Mouse (Mus musculus): Measurements from ENCODE around the gene Arid4b. TPM values are rescaled to one million over a fixed set of nuclear protein-coding genes. Genes with fewer than 3 reads are reported as not detected.

Arid4b gene
- polyA plus RNA-seq, 1 experiment = 3.7 TPM

GRCm38 (mm10) chr13:14040186-14040585 is 22.8 kb upstream of the Arid4b start:
- Histone ChIP-seq H3K79me2 (ENCODE audit: control insufficient read depth, insufficient read depth) (peaks cover 38% of the 10 kb centered on the region), H3ac (ENCODE audit: control insufficient read depth, insufficient read length) (no peak overlapping the region), H3K4me3 (peak overlapping the region; percentile 70), H3K36me3 (ENCODE audit: control insufficient read depth, insufficient read depth) (no peaks in the 10 kb centered on the region), H3K4me2 (ENCODE audit: low read depth) (peak overlapping the region; percentile 88), H3K27me3 (ENCODE audit: control insufficient read depth, insufficient read depth, insufficient read length) (no peaks in the 10 kb centered on the region)
- TF ChIP-seq MYOD1 (IDR thresholded peaks at IDR 0.05; ENCODE audit: control insufficient read depth in 1 of 3, insufficient read length in 2 of 3, low read depth in 2 of 3) = no peak
- TF ChIP-seq CEBPB (IDR thresholded peaks at IDR 0.05; ENCODE audit: insufficient read depth, poor library complexity, severe bottlenecking) = peak; percentile 91

- Histone ChIP-seq H3K27me3 (ENCODE audit: control insufficient read depth, insufficient read depth, insufficient read length) (no peaks in the 10 kb centered on the region), H3ac (ENCODE audit: control insufficient read depth, insufficient read length) (no peak overlapping the region), H3K79me2 (ENCODE audit: control insufficient read depth, insufficient read depth) (peaks cover 2% of the 10 kb centered on the region), H3K4me2 (ENCODE audit: low read depth) (no peak overlapping the region), H3K4me3 (no peak overlapping the region), H3K36me3 (ENCODE audit: control insufficient read depth, insufficient read depth) (no peaks in the 10 kb centered on the region)
- no peak for TF ChIP-seq SRF (IDR thresholded peaks at IDR 0.05; ENCODE audit: control insufficient read depth, insufficient read length, low read depth)
- TF ChIP-seq POLR2A (IDR thresholded peaks at IDR 0.05; ENCODE audit: insufficient read length, low read depth) = no peak
- TF ChIP-seq MYOG (IDR thresholded peaks at IDR 0.05; ENCODE audit: control insufficient read depth in 1 of 3, insufficient read depth in 1 of 3, insufficient read length in 2 of 3, low read depth in 2 of 3) = peak in 2 of 3 experiments; percentile 17 to 63
- no peak for TF ChIP-seq E2F4 (IDR thresholded peaks at IDR 0.05; ENCODE audit: insufficient read depth)
- TF ChIP-seq TCF12 (IDR thresholded peaks at IDR 0.05; ENCODE audit: insufficient read depth, poor library complexity, severe bottlenecking) = peak; percentile 22
- peak; percentile 17 for TF ChIP-seq TCF3 (IDR thresholded peaks at IDR 0.05; ENCODE audit: insufficient read length, low read depth)
- no peak for TF ChIP-seq REST (IDR thresholded peaks at IDR 0.05; ENCODE audit: insufficient read depth, insufficient read length)
- peak in 2 of 3 experiments; percentile 24 to 70 for TF ChIP-seq MYOD1 (IDR thresholded peaks at IDR 0.05; ENCODE audit: control insufficient read depth in 1 of 3, insufficient read length in 2 of 3, low read depth in 2 of 3)
- TF ChIP-seq POLR2AphosphoS2 (IDR thresholded peaks at IDR 0.05; ENCODE audit: insufficient read length, low read depth) = no peak
- no peak for TF ChIP-seq USF1 (IDR thresholded peaks at IDR 0.05; ENCODE audit: low read depth)
- no peak for TF ChIP-seq CEBPB (IDR thresholded peaks at IDR 0.05; ENCODE audit: insufficient read depth, poor library complexity, severe bottlenecking)
- TF ChIP-seq MAX (IDR thresholded peaks at IDR 0.05; ENCODE audit: low read depth) = no peak
Measured at GRCm38 (mm10) chr13:14043851-14044250, 19.2 kb upstream of the Arid4b start.

DNA sequence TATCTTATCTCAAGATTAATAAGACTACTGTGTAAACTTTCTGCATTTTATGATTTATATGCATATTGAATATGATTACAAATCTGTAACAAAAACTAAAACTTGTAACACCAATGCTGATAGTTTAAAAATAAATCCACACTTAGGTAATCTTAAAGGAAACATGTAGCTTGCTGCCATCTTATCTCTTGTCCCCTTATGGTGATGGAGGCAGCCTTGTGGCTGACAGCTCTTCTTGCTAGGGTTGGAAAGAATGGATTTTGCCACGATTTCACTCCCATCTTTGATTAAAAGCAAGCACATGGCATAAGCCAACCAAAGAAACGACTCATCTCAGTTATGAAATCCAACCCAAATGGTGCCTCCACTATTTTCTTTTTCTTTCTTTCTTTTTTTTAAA is 18.5 kb upstream of the Arid4b start:
- TF ChIP-seq USF1 (IDR thresholded peaks at IDR 0.05; ENCODE audit: low read depth) = no peak
- TF ChIP-seq MYOD1 (IDR thresholded peaks at IDR 0.05; ENCODE audit: control insufficient read depth in 1 of 3, insufficient read length in 2 of 3, low read depth in 2 of 3) = no peak
- no peak for TF ChIP-seq TCF3 (IDR thresholded peaks at IDR 0.05; ENCODE audit: insufficient read length, low read depth)
- TF ChIP-seq POLR2AphosphoS2 (IDR thresholded peaks at IDR 0.05; ENCODE audit: insufficient read length, low read depth) = no peak
- no peak for TF ChIP-seq REST (IDR thresholded peaks at IDR 0.05; ENCODE audit: insufficient read depth, insufficient read length)
- TF ChIP-seq MYOG (IDR thresholded peaks at IDR 0.05; ENCODE audit: control insufficient read depth in 1 of 3, insufficient read depth in 1 of 3, insufficient read length in 2 of 3, low read depth in 2 of 3) = no peak
- TF ChIP-seq CEBPB (IDR thresholded peaks at IDR 0.05; ENCODE audit: insufficient read depth, poor library complexity, severe bottlenecking) = no peak
- no peak for TF ChIP-seq E2F4 (IDR thresholded peaks at IDR 0.05; ENCODE audit: insufficient read depth)
- TF ChIP-seq MAX (IDR thresholded peaks at IDR 0.05; ENCODE audit: low read depth) = no peak
- TF ChIP-seq POLR2A (IDR thresholded peaks at IDR 0.05; ENCODE audit: insufficient read length, low read depth) = no peak
- TF ChIP-seq SRF (IDR thresholded peaks at IDR 0.05; ENCODE audit: control insufficient read depth, insufficient read length, low read depth) = no peak
- no peak for TF ChIP-seq TCF12 (IDR thresholded peaks at IDR 0.05; ENCODE audit: insufficient read depth, poor library complexity, severe bottlenecking)
- no peak overlapping the region for H3K4me2 ChIP-seq (ENCODE audit: low read depth)
- no peak overlapping the region for H3K4me3 ChIP-seq
- no peak overlapping the region for H3ac ChIP-seq (ENCODE audit: control insufficient read depth, insufficient read length)
- H3K36me3 ChIP-seq (ENCODE audit: control insufficient read depth, insufficient read depth) = no peaks in the 10 kb centered on the region
- H3K27me3 ChIP-seq (ENCODE audit: control insufficient read depth, insufficient read depth, insufficient read length) = no peaks in the 10 kb centered on the region
- no peaks in the 10 kb centered on the region for H3K79me2 ChIP-seq (ENCODE audit: control insufficient read depth, insufficient read depth)

GRCm38 (mm10) chr13:14049878-14050277 is 13.2 kb upstream of the Arid4b start:
- TF ChIP-seq TCF3 (IDR thresholded peaks at IDR 0.05; ENCODE audit: insufficient read length, low read depth) = no peak
- TF ChIP-seq POLR2A (IDR thresholded peaks at IDR 0.05; ENCODE audit: insufficient read length, low read depth) = no peak
- TF ChIP-seq E2F4 (IDR thresholded peaks at IDR 0.05; ENCODE audit: insufficient read depth) = no peak
- no peak for TF ChIP-seq SRF (IDR thresholded peaks at IDR 0.05; ENCODE audit: control insufficient read depth, insufficient read length, low read depth)
- no peak for TF ChIP-seq POLR2AphosphoS2 (IDR thresholded peaks at IDR 0.05; ENCODE audit: insufficient read length, low read depth)
- TF ChIP-seq REST (IDR thresholded peaks at IDR 0.05; ENCODE audit: insufficient read depth, insufficient read length) = no peak
- no peak for TF ChIP-seq MYOD1 (IDR thresholded peaks at IDR 0.05; ENCODE audit: control insufficient read depth in 1 of 3, insufficient read length in 2 of 3, low read depth in 2 of 3)
- peaks cover 30% of the 10 kb centered on the region for H3K36me3 ChIP-seq (ENCODE audit: control insufficient read depth, insufficient read depth)
- H3ac ChIP-seq (ENCODE audit: control insufficient read depth, insufficient read length) = no peak overlapping the region
- H3K79me2 ChIP-seq (ENCODE audit: control insufficient read depth, insufficient read depth) = no peaks in the 10 kb centered on the region
- no peak overlapping the region for H3K4me2 ChIP-seq (ENCODE audit: low read depth)
- no peak overlapping the region for H3K4me3 ChIP-seq
- no peaks in the 10 kb centered on the region for H3K27me3 ChIP-seq (ENCODE audit: control insufficient read depth, insufficient read depth, insufficient read length)

- no peak overlapping the region for H3K4me2 ChIP-seq (ENCODE audit: low read depth)
- H3K79me2 ChIP-seq (ENCODE audit: control insufficient read depth, insufficient read depth) = peaks cover 37% of the 10 kb centered on the region
- H3K27me3 ChIP-seq (ENCODE audit: control insufficient read depth, insufficient read depth, insufficient read length) = no peaks in the 10 kb centered on the region
- no peak overlapping the region for H3ac ChIP-seq (ENCODE audit: control insufficient read depth, insufficient read length)
- H3K36me3 ChIP-seq (ENCODE audit: control insufficient read depth, insufficient read depth) = peaks cover 24% of the 10 kb centered on the region
- TF ChIP-seq REST (IDR thresholded peaks at IDR 0.05; ENCODE audit: insufficient read depth, insufficient read length) = no peak
- TF ChIP-seq USF1 (IDR thresholded peaks at IDR 0.05; ENCODE audit: low read depth) = no peak
- TF ChIP-seq POLR2AphosphoS2 (IDR thresholded peaks at IDR 0.05; ENCODE audit: insufficient read length, low read depth) = no peak
- no peak for TF ChIP-seq SRF (IDR thresholded peaks at IDR 0.05; ENCODE audit: control insufficient read depth, insufficient read length, low read depth)
- TF ChIP-seq TCF3 (IDR thresholded peaks at IDR 0.05; ENCODE audit: insufficient read length, low read depth) = no peak
- TF ChIP-seq MYOD1 (IDR thresholded peaks at IDR 0.05; ENCODE audit: control insufficient read depth in 1 of 3, insufficient read length in 2 of 3, low read depth in 2 of 3) = no peak
- no peak for TF ChIP-seq CEBPB (IDR thresholded peaks at IDR 0.05; ENCODE audit: insufficient read depth, poor library complexity, severe bottlenecking)
- TF ChIP-seq MAX (IDR thresholded peaks at IDR 0.05; ENCODE audit: low read depth) = no peak
- no peak for TF ChIP-seq MYOG (IDR thresholded peaks at IDR 0.05; ENCODE audit: control insufficient read depth in 1 of 3, insufficient read depth in 1 of 3, insufficient read length in 2 of 3, low read depth in 2 of 3)
- no peak for TF ChIP-seq POLR2A (IDR thresholded peaks at IDR 0.05; ENCODE audit: insufficient read length, low read depth)
- no peak for TF ChIP-seq TCF12 (IDR thresholded peaks at IDR 0.05; ENCODE audit: insufficient read depth, poor library complexity, severe bottlenecking)
- no peak for TF ChIP-seq E2F4 (IDR thresholded peaks at IDR 0.05; ENCODE audit: insufficient read depth)
- no peak overlapping the region for H3K4me3 ChIP-seq
Measured at GRCm38 (mm10) chr13:14056801-14057200, 6.2 kb upstream of the Arid4b start.

Data from myocyte (in vitro differentiated cells).